Mouse (Mus musculus) right cerebral cortex, postnatal 36 days (tissue): ENCODE measurements around the gene Csnk1e.

Experiments
- DNase-seq, 2 experiments: peaks; one replicate each; pipeline ENCODE4 v3.0.0; 2022; ENCODE audit warnings: low spot score in 2 of 2, mixed read lengths in 1 of 2

Csnk1e gene

GRCm38 (mm10) chr15:79424602-79425001 is 30.8 kb downstream of the Csnk1e start:
- no peak for DNase-seq

GRCm38 (mm10) chr15:79422715-79423243 is 32.6 kb downstream of the Csnk1e start:
- no peak for DNase-seq

DNA sequence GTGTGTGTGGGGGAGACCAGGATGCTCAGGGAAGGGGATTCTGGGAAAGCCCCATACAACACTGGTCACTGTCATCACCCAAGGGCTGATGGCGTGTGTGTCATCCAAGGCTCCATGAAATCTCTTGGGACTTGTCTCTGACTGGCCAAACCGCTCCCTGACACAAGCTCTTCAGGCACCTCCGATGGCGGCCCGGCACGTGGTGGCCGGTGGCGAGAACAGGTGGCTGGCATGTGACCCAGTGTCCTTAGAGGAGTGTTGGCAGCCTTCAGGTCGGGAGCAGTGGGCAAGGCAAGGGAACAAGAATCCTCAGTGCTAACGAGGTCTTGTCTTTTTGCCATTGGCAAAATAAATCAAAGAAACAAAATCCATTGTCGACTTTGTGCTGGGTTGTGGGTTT is 36.7 kb downstream of the Csnk1e start:
- DNase-seq = no peak

- DNase-seq = no peak
Measured at GRCm38 (mm10) chr15:79418265-79418664, 37.1 kb downstream of the Csnk1e start.

GRCm38 (mm10) chr15:79417379-79417778 is 38.0 kb downstream of the Csnk1e start:
- DNase-seq = no peak

DNA sequence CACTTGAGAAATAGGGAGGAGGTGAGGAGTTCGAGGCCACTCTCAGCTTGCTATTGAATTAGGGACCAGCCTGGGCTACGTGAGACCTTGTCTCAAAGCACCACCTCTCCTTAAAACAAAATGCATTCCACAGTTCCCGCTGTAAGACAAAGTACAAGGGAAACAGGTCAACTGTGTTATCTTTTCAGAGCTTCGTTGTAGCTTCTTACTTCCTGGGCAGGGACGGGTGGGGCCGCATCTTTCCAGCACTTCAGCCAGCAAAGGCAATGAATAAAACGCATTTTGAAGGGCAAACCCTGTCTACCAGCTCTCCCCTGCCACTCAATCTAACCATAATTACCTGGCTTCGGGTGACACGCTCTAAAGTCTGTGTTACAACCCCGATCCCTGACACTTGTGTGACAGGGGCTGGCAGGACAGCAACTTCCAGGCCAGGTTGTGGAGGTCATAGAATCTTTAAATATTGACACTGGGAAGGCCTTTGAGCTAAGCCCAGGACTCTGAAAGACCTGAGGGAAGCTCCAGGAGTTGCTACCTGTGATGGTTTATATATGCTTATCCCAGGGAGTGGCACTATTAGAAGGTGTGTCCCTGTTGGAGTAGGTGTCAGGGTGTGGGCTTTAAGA is 38.8 kb downstream of the Csnk1e start:
- DNase-seq = no peak

DNA sequence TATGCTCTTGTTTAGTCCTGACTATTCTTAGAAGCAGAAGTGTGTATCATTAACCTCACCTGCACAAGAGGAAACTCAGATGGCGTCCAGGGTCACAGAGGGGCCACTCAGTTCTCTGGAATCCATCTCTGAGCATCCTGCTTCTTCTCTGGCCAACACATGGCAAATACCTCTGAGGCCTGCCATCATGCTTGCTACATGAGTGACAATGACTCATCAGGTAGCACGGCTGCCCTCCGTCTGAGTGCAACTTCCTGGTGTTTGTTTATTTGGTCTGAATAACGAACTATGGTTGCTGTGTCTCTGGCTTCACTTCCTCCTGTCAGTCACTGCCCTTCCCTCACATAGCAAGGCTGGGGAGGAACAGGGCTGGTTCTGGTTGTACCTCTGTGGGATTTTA is 40.9 kb downstream of the Csnk1e start:
- DNase-seq = no peak

GRCm38 (mm10) chr15:79413802-79414201 is 41.6 kb downstream of the Csnk1e start:
- no peak for DNase-seq

- no peak for DNase-seq
Measured at GRCm38 (mm10) chr15:79413201-79413600, 42.2 kb downstream of the Csnk1e start.

DNA sequence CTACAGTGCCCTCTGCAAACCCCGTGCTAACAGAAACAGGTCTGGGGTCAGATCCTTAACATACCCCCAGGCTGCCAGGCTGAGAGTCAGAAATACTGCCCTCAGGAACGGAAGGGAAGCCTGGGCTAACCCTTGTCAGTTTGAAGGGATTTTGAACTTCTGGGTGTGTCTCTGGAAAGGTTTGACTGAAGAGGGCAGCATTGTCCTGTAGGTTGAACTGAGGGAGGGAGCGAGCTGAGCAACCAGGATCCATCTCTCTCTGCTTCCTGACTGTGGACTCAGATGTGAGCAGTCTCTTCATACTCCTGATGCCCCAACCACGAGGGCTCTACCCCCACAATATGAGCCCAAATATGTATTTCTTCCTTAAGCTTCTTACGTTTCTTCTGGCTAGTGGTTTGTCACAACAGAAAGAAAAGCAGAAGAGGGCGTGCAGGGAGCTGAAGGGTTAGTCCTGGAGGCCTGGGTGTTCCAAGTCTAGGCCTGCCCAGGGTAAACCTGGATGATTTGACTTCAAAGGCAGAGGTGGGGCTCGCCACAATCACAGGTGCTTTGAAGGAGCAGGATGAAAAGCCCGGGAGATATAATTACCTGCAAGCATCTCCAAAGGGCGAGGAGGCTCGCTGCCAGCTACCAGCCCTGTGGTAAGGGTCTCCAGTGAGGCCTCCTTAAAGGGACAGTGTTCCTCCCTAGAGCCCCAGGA is 43.9 kb downstream of the Csnk1e start:
- DNase-seq = no peak

- no peak for DNase-seq
Measured at GRCm38 (mm10) chr15:79409077-79409573, 46.2 kb downstream of the Csnk1e start.

- no peak for DNase-seq
Measured at GRCm38 (mm10) chr15:79406564-79406963, 48.8 kb downstream of the Csnk1e start.

DNA sequence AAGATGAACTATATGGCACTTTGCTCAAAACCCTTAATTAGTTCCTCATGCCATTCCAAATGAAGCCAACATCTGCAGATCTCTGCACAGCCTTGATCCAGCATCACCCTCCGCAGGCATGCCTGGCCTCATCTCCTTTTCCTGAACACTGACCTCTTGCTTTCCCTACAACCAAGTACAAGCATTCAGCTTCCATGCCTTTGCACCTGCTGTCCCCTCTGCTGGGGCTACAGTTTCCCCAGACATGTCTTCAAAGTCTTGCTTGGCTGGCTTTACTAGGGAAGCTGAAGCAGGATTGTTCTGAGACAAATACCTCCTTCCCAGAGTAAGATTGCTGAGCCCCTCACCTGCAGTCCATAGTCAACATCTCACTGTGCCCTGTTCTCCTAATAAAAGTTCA is 51.1 kb downstream of the Csnk1e start:
- no peak for DNase-seq

GRCm38 (mm10) chr15:79403763-79404210 is 51.6 kb downstream of the Csnk1e start:
- DNase-seq = no peak

DNA sequence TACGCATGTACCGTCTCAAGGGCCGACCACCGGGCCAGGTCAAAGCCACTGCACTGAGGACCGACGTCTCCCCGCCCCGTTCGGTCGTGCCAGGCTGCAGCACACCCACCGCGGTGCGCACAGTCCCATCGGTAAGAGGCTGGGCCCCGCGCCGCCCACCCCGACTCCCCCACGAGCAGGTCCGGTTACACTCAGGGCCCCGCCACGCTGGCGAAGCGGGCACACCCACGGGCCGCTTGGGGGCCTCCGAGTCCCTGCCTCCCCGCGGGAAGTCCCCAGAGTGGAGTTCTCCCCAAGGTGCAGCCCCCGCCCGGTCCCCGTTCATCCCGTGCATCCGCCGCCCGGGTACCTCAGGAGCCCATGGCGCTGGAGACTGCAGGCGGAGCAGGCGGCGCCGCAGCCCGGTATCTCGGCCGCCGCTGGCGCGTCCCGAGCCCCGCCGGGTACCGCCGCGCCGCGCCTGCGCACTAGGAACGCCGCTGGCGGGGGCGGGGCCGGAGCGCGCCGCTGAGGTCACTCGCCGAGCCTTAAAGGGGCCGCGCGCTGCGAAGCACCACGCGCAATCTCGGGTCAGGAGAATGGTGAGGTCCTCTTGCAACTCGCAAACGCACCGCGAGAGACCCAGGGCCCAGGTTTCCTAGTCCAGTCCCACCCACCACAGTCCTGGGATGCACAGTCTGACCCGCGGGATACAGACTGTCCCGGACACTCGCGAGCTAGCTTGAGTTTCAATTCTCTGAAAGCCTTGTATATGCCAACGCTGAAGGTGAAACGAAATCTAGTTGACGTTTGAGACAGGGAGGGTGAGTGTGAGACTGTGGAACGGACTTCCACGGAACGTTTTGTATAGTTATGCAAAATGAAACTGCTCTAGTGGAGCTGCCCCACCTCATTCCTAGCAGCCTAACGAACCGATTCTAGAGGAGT is 52.3 kb downstream of the Csnk1e start, which contains the start of gene Tmem184b:
Gene Tmem184b, minus strand, starts transcription at position 734 of the 927 bp plus-strand sequence.
- DNase-seq = peak; percentile 79 to 80

- DNase-seq = no peak
Measured at GRCm38 (mm10) chr15:79402176-79402575, 53.2 kb downstream of the Csnk1e start.

DNA sequence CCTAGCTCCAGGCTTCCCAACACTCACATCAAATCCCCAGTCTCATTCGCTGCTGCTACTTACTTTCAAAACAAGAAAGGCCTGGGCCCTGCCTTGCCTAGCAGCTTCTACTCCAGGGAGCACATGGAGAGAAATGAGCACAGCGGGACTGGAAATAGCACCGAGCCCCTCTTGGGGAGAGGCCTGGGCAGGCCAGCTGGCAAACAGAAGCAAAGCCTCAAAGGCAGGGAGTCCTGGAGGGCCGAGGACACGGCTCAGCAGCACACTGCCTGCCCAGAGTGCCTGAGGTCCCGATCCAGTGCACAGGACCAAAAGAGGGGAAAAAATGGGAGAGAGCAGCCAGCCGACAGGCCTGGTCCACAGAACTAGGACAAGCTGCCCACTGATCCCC is 54.4 kb downstream of the Csnk1e start:
- DNase-seq = no peak

GRCm38 (mm10) chr15:79400134-79400974 is 55.0 kb downstream of the Csnk1e start:
- no peak for DNase-seq

DNA sequence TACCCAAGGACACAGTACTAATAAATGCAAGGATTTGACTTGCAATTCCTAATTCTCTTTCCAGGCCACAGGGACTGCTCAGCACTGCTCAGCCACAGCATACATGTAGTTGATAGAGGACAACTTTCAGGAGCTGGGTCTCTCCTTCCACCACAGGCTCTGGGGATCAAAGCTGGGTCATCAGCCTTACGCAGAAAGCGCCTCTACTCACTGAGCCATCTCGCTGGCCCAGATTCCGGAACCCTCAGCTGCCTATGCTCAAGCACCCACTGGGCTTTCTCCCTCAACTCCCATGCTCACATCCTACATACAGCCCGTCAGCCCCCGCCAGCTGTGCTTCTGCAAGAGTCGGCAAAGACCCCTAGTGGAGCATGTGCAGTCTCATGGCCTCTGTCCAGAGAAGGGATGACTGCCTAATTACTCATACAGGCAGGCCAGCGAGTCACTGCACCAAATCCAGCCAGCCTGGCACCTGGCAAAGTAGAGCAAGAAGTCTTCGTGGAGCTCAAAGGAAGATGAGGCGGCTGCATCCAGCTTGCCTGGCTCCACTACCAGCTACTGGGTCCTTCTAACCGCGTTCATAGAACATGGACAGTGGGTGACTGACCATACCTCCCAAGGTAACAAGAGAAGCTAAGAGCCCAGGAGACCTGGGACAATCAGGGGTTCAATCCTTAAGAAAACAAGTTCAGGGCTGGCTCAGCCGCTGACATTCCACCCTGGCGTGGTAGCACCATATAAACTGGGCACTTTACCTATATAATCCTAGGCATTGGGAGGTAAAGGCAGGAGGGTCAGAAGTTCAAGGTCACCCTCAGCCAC is 55.9 kb downstream of the Csnk1e start:
- DNase-seq = no peak

- DNase-seq = no peak
Measured at GRCm38 (mm10) chr15:79396736-79397135, 58.6 kb downstream of the Csnk1e start.
